Mouse (Mus musculus): ENCODE measurements around the gene Vwa5b2. TPM values are rescaled to one million over a fixed set of nuclear protein-coding genes. Genes with fewer than 3 reads are reported as not detected.

Vwa5b2 gene
- polyA plus RNA-seq, 1 experiment: not detected

DNA sequence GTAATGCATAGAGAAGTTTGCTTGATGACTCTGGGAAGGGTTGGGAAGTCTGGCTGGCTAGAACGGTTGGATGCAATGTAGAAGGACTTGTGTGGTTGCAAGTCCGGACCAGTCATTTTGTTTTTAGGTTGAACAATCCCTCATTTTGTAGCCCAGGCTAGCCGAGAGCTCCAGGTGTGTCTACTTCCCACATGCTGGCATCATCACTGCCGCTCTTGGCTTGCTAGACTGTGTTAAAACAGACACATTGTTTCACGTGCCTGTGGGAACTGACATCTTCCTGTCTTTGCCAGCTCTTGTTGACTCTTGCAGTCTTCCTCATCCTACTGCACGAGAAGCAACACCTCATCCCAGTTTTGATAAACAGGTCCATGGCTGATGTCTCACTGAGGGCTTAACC lies 34.3 kb upstream of the Vwa5b2 start:
- WGBS: 86% methylated on average over 6 of the region's 6 CpGs
- TF ChIP-seq POLR2A (IDR thresholded peaks at IDR 0.05; ENCODE audit: insufficient read depth, low read depth, low read length) (no peak), CTCF (IDR thresholded peaks at IDR 0.05; ENCODE audit: insufficient read depth, low read depth, low read length) (no peak)

DNA sequence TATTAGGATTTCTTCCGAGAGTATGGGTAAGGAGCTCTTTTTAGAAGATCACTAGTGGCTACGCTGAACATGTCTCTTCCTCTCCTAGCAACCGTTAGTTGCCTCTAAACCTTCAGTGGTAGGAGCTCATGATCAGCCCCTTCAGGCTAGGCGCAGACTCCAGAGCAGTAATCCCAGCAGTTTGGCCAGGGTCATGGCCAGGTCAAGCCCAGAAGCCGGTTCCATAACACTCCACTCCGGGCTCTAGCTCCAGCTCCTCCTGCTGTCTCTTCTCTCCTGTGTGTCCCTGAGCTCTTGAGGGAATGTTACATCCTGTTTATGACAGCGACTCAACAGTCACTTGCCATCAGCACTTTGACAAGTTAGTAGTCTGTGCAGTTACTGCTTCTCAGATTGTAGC lies 31.9 kb upstream of the Vwa5b2 start:
- no peak for TF ChIP-seq POLR2A (IDR thresholded peaks at IDR 0.05; ENCODE audit: insufficient read depth, low read depth, low read length)
- TF ChIP-seq CTCF (IDR thresholded peaks at IDR 0.05; ENCODE audit: insufficient read depth, low read depth, low read length): no peak
- Histone ChIP-seq H3K4me3 (ENCODE audit: insufficient read depth, low read depth, low read length) (no peak overlapping the region), H3K27ac (ENCODE audit: insufficient read depth, low read depth, low read length) (no peak overlapping the region), H3K4me1 (ENCODE audit: control insufficient read depth, insufficient read depth, low read length) (no peaks in the 10 kb centered on the region)
- WGBS: 84% methylated on average over 7 of the region's 7 CpGs

More for the DNA sequence above, 34.3 kb upstream of the Vwa5b2 start:
- Histone ChIP-seq H3K4me3 (ENCODE audit: insufficient read depth, low read depth, low read length) (no peak overlapping the region), H3K27ac (ENCODE audit: insufficient read depth, low read depth, low read length) (no peak overlapping the region), H3K4me1 (ENCODE audit: control insufficient read depth, insufficient read depth, low read length) (no peaks in the 10 kb centered on the region)

DNA sequence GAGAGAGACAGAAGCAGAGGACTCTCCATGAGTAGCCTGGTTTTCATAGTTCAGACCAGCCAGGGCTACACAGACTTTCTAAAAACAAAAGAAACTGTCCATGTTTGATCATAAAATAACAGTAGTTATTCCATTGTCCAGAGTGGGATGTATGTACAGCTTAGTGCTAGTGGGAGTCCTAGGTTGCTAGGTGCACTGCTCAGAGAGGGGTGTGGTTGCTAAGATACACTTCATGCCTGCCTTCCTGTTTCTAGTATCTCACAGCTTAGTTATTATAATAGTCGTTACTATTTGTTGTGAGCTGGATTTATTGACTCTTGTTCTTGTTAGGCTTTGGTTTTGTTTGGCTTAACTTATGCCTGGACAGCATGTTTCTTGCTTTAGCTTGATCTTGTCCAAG lies 24.2 kb upstream of the Vwa5b2 start:
- 27% methylated on average over 1 of the region's 1 CpGs for WGBS
- H3K4me3 ChIP-seq (ENCODE audit: insufficient read depth, low read depth, low read length): no peak overlapping the region
- no peaks in the 10 kb centered on the region for H3K4me1 ChIP-seq (ENCODE audit: control insufficient read depth, insufficient read depth, low read length)
- no peak overlapping the region for H3K27ac ChIP-seq (ENCODE audit: insufficient read depth, low read depth, low read length)
- TF ChIP-seq POLR2A (IDR thresholded peaks at IDR 0.05; ENCODE audit: insufficient read depth, low read depth, low read length) (no peak), CTCF (IDR thresholded peaks at IDR 0.05; ENCODE audit: insufficient read depth, low read depth, low read length) (no peak)

DNA sequence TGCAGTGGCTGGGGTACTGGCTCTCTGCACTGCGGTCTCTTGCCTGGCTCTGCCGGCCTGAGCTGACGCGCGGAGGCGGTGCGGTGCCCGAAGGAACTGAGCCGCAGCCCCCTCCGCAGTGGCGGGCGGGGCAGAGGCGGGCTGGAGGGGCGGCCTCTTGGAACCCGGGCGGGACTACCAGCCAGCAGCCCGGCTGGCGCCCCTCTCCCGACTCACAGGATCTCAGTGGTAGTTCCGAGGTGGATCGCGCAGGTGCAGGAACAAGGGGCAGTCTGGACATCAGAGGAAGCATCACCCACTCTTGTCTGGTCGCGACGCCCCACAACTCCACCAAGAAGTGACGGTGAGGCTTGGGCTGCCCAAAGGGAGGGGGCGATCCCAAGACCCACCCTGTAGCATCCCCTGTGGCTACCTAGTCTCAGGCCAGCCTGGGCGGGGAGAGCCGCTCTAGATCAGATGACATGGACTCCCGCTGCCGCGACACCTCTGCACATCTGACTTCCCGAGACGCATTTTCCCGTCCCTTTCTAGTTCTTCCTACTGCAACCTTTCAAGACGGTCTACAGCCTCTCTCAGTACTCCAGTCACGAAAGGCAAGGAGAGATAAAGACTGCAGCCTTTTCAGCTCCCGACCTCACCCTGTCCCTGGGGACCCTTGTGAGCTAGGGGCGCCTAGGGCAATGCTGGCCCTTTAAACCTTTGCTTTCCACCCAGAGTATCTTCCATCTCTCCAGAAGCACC lies 838 bp downstream of the Vwa5b2 start:
- Histone ChIP-seq H3K27ac (ENCODE audit: insufficient read depth, low read depth, low read length) (no peak overlapping the region), H3K4me1 (ENCODE audit: control insufficient read depth, insufficient read depth, low read length) (peaks cover 17% of the 10 kb centered on the region; the same call in 1 of the 2 replicates), H3K4me3 (ENCODE audit: insufficient read depth, low read depth, low read length) (peak overlapping the region; percentile 62)
- TF ChIP-seq POLR2A (IDR thresholded peaks at IDR 0.05; ENCODE audit: insufficient read depth, low read depth, low read length): 0 out of 2 replicates have a peak, but pooled peaks have one; percentile 30
- no peak for TF ChIP-seq CTCF (IDR thresholded peaks at IDR 0.05; ENCODE audit: insufficient read depth, low read depth, low read length)
- under 1% methylated on average over 39 of the region's 39 CpGs for WGBS

DNA sequence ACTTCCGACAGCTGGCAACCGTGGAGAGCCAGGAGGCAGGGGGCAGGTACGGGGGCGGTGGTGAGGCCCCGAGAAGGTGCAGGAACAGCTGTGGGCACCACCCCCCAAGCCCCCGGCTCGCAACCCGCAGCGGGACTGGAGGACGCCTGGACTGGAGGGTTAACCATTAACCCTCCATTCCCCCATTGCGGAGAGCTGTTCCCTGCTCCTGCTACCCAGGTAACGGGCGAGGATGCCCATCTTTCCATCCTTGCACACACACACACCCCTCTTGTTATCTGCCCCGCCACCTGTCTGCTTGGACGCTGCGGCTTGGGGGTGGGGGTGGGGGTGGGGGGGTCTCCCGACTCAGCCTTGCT lies 1.4 kb downstream of the Vwa5b2 start:
- peak overlapping the region; percentile 62 for H3K4me3 ChIP-seq (ENCODE audit: insufficient read depth, low read depth, low read length)
- 5% methylated on average over 17 of the region's 17 CpGs for WGBS
- H3K4me1 ChIP-seq (ENCODE audit: control insufficient read depth, insufficient read depth, low read length): peaks cover 17% of the 10 kb centered on the region; the same call in 1 of the 2 replicates
- H3K27ac ChIP-seq (ENCODE audit: insufficient read depth, low read depth, low read length): no peak overlapping the region
- TF ChIP-seq CTCF (IDR thresholded peaks at IDR 0.05; ENCODE audit: insufficient read depth, low read depth, low read length) (no peak), POLR2A (IDR thresholded peaks at IDR 0.05; ENCODE audit: insufficient read depth, low read depth, low read length) (no peak)

DNA sequence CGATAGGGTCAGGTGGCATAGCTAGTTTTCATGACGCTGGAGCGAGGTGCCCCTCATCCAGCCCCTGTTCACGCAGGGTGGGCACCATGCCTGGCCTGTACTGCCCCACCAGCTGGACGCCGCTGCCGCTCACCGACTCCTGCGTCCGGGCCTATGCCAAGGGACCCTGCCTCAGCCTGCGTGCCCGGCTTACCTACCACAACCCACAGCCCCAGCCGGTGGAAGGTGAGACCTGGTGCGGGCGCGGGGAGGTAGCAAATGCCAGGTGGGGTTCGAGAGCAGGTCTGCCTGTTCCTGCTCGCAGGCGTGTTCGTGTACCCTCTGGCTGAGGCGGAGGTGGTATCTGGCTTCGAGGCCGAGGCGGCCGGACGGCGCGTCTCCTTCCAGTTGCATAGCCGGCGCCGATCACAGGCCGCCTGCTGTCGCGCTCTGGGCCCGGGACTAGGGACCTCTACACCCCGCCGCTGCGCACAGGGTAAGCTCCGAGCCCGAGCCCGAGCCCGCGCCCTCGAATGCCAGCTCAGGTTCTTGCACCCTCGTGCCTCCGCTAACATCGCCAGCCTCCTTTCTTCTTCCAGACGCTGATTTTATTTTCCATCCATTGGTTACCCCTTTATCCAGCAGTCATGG lies 1.9 kb downstream of the Vwa5b2 start:
- TF ChIP-seq CTCF (IDR thresholded peaks at IDR 0.05; ENCODE audit: insufficient read depth, low read depth, low read length) (no peak), POLR2A (IDR thresholded peaks at IDR 0.05; ENCODE audit: insufficient read depth, low read depth, low read length) (no peak)
- H3K27ac ChIP-seq (ENCODE audit: insufficient read depth, low read depth, low read length): no peak overlapping the region
- H3K4me3 ChIP-seq (ENCODE audit: insufficient read depth, low read depth, low read length): no peak overlapping the region; the same call in 1 of the 2 replicates
- 30% methylated on average over 48 of the region's 48 CpGs for WGBS
- H3K4me1 ChIP-seq (ENCODE audit: control insufficient read depth, insufficient read depth, low read length): peaks cover 17% of the 10 kb centered on the region; the same call in 1 of the 2 replicates

DNA sequence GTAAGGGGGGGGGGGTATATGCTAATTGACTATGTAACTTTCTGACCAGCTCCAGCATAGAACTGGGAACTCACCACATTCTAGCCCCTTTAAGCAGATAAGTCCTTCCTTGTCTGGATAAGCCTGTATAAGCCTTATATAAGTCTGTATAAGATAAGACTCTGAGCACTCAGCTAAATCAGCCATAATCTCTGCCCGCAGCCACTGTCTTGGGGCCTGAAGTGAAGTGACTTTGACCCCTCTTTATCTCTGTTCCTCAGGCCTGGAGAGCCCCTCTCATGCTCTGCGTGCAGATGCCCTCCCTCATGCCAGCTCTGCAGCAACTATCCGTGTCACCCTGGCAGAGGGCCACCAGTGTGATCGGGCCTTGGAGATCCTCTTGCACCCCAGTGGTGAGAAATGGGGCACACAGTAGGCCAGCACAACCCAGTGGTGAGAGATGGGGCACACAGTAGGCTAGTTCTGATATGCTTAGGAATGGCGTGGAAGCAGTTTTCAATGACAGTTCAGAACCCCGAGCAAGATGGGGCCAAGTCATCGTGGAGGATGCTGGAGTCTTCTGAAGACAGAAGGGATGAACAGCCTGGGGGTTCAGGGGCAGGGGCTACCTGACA lies 5.9 kb downstream of the Vwa5b2 start:
- WGBS: 87% methylated on average over 7 of the region's 7 CpGs
- peaks cover 8% of the 10 kb centered on the region; the same call in 1 of the 2 replicates for H3K4me1 ChIP-seq (ENCODE audit: control insufficient read depth, insufficient read depth, low read length)
- H3K4me3 ChIP-seq (ENCODE audit: insufficient read depth, low read depth, low read length): no peak overlapping the region

DNA sequence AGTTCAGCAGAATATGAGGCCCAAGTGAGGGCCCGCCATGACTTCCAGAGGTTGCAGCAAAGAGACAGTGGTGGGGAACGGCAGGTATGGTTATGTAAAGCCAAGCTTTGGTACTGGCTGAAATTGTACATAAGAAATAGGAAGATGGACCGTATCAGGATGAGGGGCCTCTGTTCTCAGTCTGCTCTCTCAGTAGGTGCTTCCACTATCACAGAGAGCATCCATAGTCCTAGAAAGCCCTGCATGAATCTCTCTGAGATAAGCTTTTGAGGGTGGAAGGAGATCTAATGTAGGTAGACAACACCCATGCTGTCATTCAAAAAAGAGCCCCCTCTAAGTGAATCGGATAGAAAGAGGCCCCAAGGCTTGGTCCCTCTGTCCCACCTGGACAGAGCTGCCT lies 6.5 kb downstream of the Vwa5b2 start:
- TF ChIP-seq CTCF (IDR thresholded peaks at IDR 0.05; ENCODE audit: insufficient read depth, low read depth, low read length) (no peak), POLR2A (IDR thresholded peaks at IDR 0.05; ENCODE audit: insufficient read depth, low read depth, low read length) (no peak)
- WGBS: 90% methylated on average over 4 of the region's 4 CpGs
- Histone ChIP-seq H3K4me1 (ENCODE audit: control insufficient read depth, insufficient read depth, low read length) (peaks cover 3% of the 10 kb centered on the region; the same call in 1 of the 2 replicates), H3K4me3 (ENCODE audit: insufficient read depth, low read depth, low read length) (no peak overlapping the region), H3K27ac (ENCODE audit: insufficient read depth, low read depth, low read length) (no peak overlapping the region)

More for the DNA sequence above, 5.9 kb downstream of the Vwa5b2 start:
- H3K27ac ChIP-seq (ENCODE audit: insufficient read depth, low read depth, low read length): no peak overlapping the region
- TF ChIP-seq CTCF (IDR thresholded peaks at IDR 0.05; ENCODE audit: insufficient read depth, low read depth, low read length) (no peak), POLR2A (IDR thresholded peaks at IDR 0.05; ENCODE audit: insufficient read depth, low read depth, low read length) (no peak)
